Mouse (Mus musculus) myocyte (in vitro differentiated cells): ENCODE results near the gene Ccdc159. TPM values are rescaled to one million over a fixed set of nuclear protein-coding genes. Genes with fewer than 3 reads are reported as not detected.
A peak's percentile ranks its signal among the peaks of the same experiment; 100 is the strongest.

Source experiments
- H3K27me3 ChIP-seq: one replicate; pipeline ENCODE4 v1.6.1; 2011; ENCODE audit not compliant: control insufficient read depth, insufficient read depth, insufficient read length
- H3K36me3 ChIP-seq: one replicate; pipeline ENCODE4 v1.6.1; 2011; ENCODE audit not compliant: control insufficient read depth, insufficient read depth
- H3K4me2 ChIP-seq: one replicate; pipeline ENCODE4 v1.6.1; 2011; ENCODE audit warnings: low read depth, control low read depth
- H3K4me3 ChIP-seq: one replicate; pipeline ENCODE4 v1.5.1; 2011; ENCODE audit warnings: mild to moderate bottlenecking, control low read depth, moderate library complexity
- H3K79me2 ChIP-seq: one replicate; pipeline ENCODE4 v1.6.1; 2011; ENCODE audit not compliant: control insufficient read depth, insufficient read depth
- H3ac ChIP-seq: one replicate; pipeline ENCODE4 v1.6.1; 2011; ENCODE audit not compliant: control insufficient read depth, insufficient read length
- CEBPB ChIP-seq: IDR thresholded peaks from 2 replicates; pipeline ENCODE4 v1.6.1; 2011; ENCODE audit warnings: mild to moderate bottlenecking, moderate library complexity; ENCODE audit not compliant: poor library complexity, insufficient read depth, severe bottlenecking
- E2F4 ChIP-seq: IDR thresholded peaks from one replicate; pipeline ENCODE4 v1.6.1; 2011; ENCODE audit warnings: mild to moderate bottlenecking, control low read depth, moderate library complexity; ENCODE audit not compliant: insufficient read depth
- MAX ChIP-seq: IDR thresholded peaks from one replicate; pipeline ENCODE4 v1.6.1; 2011; ENCODE audit warnings: low read depth, mild to moderate bottlenecking, control low read depth
- MYOD1 ChIP-seq, 3 experiments: IDR thresholded peaks; one replicate each; pipeline ENCODE4 v1.6.1; 2011; ENCODE audit warnings: control low read depth in 2 of 3, low read depth in 2 of 3, mild to moderate bottlenecking in 2 of 3, moderate library complexity in 1 of 3; ENCODE audit not compliant: insufficient read length in 2 of 3, control insufficient read depth in 1 of 3
- MYOG ChIP-seq, 3 experiments: IDR thresholded peaks; one replicate each; pipeline ENCODE4 v1.6.1; 2011; ENCODE audit warnings: control low read depth in 2 of 3, low read depth in 2 of 3, mild to moderate bottlenecking in 2 of 3; ENCODE audit not compliant: insufficient read length in 2 of 3, control insufficient read depth in 1 of 3, insufficient read depth in 1 of 3
- POLR2A ChIP-seq: IDR thresholded peaks from one replicate; pipeline ENCODE4 v1.6.1; 2011; ENCODE audit warnings: low read depth, mild to moderate bottlenecking, control low read depth, moderate library complexity; ENCODE audit not compliant: insufficient read length
- POLR2AphosphoS2 ChIP-seq: IDR thresholded peaks from one replicate; pipeline ENCODE4 v1.6.1; 2011; ENCODE audit warnings: low read depth, control low read depth; ENCODE audit not compliant: insufficient read length
- REST ChIP-seq: IDR thresholded peaks from one replicate; pipeline ENCODE4 v1.6.1; 2011; ENCODE audit warnings: mild to moderate bottlenecking, control low read depth, moderate library complexity; ENCODE audit not compliant: insufficient read depth, insufficient read length
- SRF ChIP-seq: IDR thresholded peaks from one replicate; pipeline ENCODE4 v1.6.1; 2011; ENCODE audit warnings: low read depth; ENCODE audit not compliant: control insufficient read depth, insufficient read length
- TCF12 ChIP-seq: IDR thresholded peaks from one replicate; pipeline ENCODE4 v1.6.1; 2011; ENCODE audit warnings: mild to moderate bottlenecking, control low read depth; ENCODE audit not compliant: poor library complexity, insufficient read depth, severe bottlenecking
- TCF3 ChIP-seq: IDR thresholded peaks from one replicate; pipeline ENCODE4 v1.6.1; 2011; ENCODE audit warnings: low read depth, control low read depth; ENCODE audit not compliant: insufficient read length
- USF1 ChIP-seq: IDR thresholded peaks from one replicate; pipeline ENCODE4 v1.6.1; 2011; ENCODE audit warnings: low read depth, mild to moderate bottlenecking, control low read depth, moderate library complexity
- polyA plus RNA-seq: library from polyadenylated mRNA; unstranded; fragments of >200 nt; fragmentation: generic; extraction: Trizol; gene quantifications from one replicate; pipeline ENCODE4 v1.2.1, GENCODE M21; 2012; ENCODE audit warnings: missing spikeins

Gene Ccdc159
- polyA plus RNA-seq, 1 experiment = 2.5 TPM

DNA sequence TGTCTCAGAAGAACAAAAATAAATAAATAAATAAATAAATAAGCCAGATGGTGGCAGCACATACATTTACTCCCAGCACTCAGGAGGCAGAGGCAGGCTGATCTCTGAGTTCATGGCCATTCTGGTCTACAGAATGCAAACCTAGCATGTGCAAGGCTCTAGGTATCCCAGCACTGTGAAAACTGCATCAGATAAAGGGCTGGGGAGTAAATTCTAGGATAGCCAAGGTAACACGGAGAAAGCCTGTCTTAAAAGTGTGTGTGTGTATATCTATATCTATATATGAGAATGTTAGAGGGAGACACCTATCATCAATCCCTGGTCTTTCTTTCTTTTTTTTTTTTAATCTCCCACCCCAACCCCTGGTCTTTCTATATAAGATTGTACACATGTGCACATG lies 1.8 kb upstream of the Ccdc159 start:
- Histone ChIP-seq H3K4me3 (no peak overlapping the region), H3K79me2 (no peaks in the 10 kb centered on the region), H3K27me3 (no peaks in the 10 kb centered on the region), H3K4me2 (peak overlapping the region; percentile 90), H3K36me3 (no peaks in the 10 kb centered on the region), H3ac (no peak overlapping the region)
- TF ChIP-seq POLR2AphosphoS2 = no peak
- no peak for TF ChIP-seq E2F4
- TF ChIP-seq TCF12 = no peak

DNA sequence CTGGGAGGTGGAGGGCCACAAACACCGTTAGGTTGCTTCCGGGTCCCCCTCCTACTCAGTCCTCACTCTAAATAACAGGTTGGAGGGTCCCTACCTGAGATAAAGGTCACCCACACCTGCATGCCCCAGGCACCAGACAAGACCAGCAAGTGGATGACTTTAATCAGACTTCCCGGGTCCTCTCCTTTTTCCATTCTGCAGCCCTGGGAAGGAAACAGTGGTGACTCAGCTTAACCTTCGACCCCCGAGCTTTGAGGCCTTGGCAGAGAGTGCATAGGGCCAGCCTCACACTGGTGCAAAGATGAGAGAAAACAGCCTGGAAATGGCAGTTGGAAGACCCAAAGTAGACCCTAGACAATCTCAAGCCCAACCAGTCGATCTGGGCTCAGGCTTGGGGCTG lies 1.1 kb upstream of the Ccdc159 start:
- no peak overlapping the region for H3ac ChIP-seq
- TF ChIP-seq POLR2AphosphoS2 (no peak), USF1 (no peak), SRF (no peak), TCF3 (no peak), E2F4 (no peak), MYOG (IDR thresholded peaks at IDR 0.05; ENCODE audit: control insufficient read depth in 1 of 3, insufficient read depth in 1 of 3, insufficient read length in 2 of 3, low read depth in 2 of 3) (no peak), REST (no peak), MYOD1 (IDR thresholded peaks at IDR 0.05; ENCODE audit: control insufficient read depth in 1 of 3, insufficient read length in 2 of 3, low read depth in 2 of 3) (no peak)

DNA sequence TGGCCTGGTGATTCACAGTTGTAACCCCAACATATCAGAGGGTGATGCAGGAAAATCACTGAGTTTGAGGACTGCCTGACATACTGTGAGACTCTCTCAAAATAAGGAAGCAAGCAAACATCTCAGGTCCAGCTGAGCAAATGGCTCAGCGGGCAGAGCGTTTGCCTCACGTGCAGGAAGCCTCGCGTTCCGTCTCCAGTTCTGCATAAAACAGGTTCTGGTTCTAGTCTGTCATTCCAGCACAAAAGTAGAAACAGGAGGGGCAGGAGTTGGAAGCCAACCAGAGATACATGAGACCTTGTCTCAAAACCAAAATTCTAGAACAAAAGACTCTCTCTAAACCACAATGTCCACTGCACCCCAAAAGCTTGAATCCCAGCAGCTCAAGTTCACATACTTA lies 487 bp upstream of the Ccdc159 start:
- Histone ChIP-seq H3K79me2 (no peaks in the 10 kb centered on the region), H3K4me2 (peak overlapping the region; percentile 90), H3K4me3 (peak overlapping the region; percentile 30), H3K27me3 (no peaks in the 10 kb centered on the region), H3ac (no peak overlapping the region), H3K36me3 (no peaks in the 10 kb centered on the region)
- TF ChIP-seq TCF3 (no peak), MYOG (IDR thresholded peaks at IDR 0.05; ENCODE audit: control insufficient read depth in 1 of 3, insufficient read depth in 1 of 3, insufficient read length in 2 of 3, low read depth in 2 of 3) (no peak), USF1 (no peak), POLR2A (no peak), E2F4 (no peak), MYOD1 (IDR thresholded peaks at IDR 0.05; ENCODE audit: control insufficient read depth in 1 of 3, insufficient read length in 2 of 3, low read depth in 2 of 3) (no peak), SRF (no peak)

More for the DNA sequence above, 1.1 kb upstream of the Ccdc159 start:
- Histone ChIP-seq H3K36me3 (no peaks in the 10 kb centered on the region), H3K4me3 (peak overlapping the region; percentile 30), H3K79me2 (no peaks in the 10 kb centered on the region), H3K27me3 (no peaks in the 10 kb centered on the region), H3K4me2 (peak overlapping the region; percentile 90)

DNA sequence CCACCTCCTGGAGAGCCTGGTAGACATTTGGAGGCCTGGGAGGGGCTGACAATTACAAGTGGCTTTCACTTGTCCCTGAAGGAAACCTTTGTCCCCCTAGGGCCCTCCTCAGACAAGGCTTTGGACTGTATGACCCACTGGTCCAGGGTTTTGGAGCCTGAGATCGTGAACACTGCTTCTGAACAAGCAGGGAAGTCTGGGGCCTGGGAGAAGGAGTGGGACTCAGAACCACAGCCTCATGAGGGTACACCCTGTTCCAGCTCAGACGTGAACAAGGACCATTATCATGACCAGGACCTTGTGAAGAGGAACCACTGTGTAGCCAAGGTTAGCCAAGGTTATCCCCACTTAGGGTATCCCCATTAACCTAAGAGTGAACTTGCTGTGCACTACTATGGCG lies 1.9 kb downstream of the Ccdc159 start:
- Histone ChIP-seq H3ac (no peak overlapping the region), H3K4me2 (no peak overlapping the region), H3K4me3 (no peak overlapping the region), H3K79me2 (no peaks in the 10 kb centered on the region), H3K36me3 (no peaks in the 10 kb centered on the region), H3K27me3 (no peaks in the 10 kb centered on the region)
- TF ChIP-seq MAX (no peak), REST (no peak), POLR2AphosphoS2 (no peak)

DNA sequence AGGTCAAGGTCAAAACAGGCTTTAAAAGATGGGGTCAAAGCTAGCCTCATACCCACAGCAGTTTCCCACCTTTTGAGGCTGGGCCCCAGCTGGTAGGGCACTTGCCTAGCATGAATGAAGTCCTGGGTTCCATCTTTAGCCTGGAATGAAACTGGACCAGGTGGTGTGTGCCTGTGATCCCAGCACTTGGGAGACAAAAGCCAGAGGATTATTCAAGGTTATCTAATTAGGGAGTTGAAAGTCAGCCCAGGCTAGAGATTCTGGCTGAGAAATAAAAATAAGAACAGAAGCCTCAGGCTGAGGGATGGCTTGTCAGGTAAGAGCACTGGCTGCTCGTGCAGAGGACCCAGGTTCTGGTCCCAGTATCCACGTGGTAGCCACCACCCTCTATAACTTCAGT lies 4.7 kb downstream of the Ccdc159 start:
- Histone ChIP-seq H3K4me2 (no peak overlapping the region), H3ac (no peak overlapping the region), H3K4me3 (no peak overlapping the region), H3K36me3 (no peaks in the 10 kb centered on the region), H3K79me2 (no peaks in the 10 kb centered on the region), H3K27me3 (no peaks in the 10 kb centered on the region)
- TF ChIP-seq USF1 (no peak), MAX (no peak), POLR2A (no peak), REST (no peak), E2F4 (no peak), MYOG (IDR thresholded peaks at IDR 0.05; ENCODE audit: control insufficient read depth in 1 of 3, insufficient read depth in 1 of 3, insufficient read length in 2 of 3, low read depth in 2 of 3) (no peak), CEBPB (no peak), POLR2AphosphoS2 (no peak), MYOD1 (IDR thresholded peaks at IDR 0.05; ENCODE audit: control insufficient read depth in 1 of 3, insufficient read length in 2 of 3, low read depth in 2 of 3) (no peak), TCF3 (no peak), SRF (no peak), TCF12 (no peak)

DNA sequence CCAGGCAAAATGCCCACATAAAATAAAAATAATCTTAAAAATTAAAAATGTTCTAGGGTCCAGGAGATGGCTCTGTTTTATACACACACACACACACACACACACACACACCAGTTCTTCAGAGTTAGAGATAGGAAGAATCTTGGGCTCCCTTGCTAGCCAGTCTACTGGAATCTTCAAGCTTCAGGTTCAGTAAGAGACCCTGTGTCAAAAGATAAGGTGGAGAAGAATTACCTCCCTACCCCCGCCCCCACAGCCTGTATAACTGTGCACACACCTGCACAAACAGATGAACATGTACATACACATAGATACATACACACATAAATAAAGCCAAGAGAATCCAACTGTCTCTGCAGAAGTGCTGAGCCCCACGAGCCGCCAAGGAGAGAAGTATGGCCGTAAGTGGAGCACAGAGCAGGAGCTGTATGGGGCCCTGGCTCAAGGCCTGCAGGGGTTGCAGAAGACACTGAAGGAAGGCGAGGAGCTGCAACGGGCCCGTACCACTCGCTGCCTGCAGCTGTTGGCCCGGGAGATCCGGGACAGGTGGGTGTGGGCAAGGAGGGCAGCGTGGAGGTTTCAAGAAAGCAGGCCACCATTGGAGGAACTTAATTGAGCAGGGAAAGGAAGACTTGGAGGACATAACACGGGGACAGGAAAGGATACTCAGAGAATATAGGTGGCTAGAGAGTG lies 5.3 kb downstream of the Ccdc159 start:
- Histone ChIP-seq H3K4me2 (peak overlapping the region; percentile 30), H3ac (no peak overlapping the region), H3K79me2 (peaks cover 2% of the 10 kb centered on the region), H3K27me3 (no peaks in the 10 kb centered on the region), H3K36me3 (no peaks in the 10 kb centered on the region), H3K4me3 (no peak overlapping the region)
- TF ChIP-seq MAX = no peak
- TF ChIP-seq POLR2AphosphoS2 = no peak
- no peak for TF ChIP-seq TCF12
- TF ChIP-seq E2F4 = no peak
- TF ChIP-seq TCF3 = peak; percentile 8
- TF ChIP-seq MYOD1 (IDR thresholded peaks at IDR 0.05; ENCODE audit: control insufficient read depth in 1 of 3, insufficient read length in 2 of 3, low read depth in 2 of 3) = peak in 2 of 3 experiments; percentile 76 to 92
- peak in 2 of 3 experiments; percentile 92 to 94 for TF ChIP-seq MYOG (IDR thresholded peaks at IDR 0.05; ENCODE audit: control insufficient read depth in 1 of 3, insufficient read depth in 1 of 3, insufficient read length in 2 of 3, low read depth in 2 of 3)
